Mouse (Mus musculus) liver, embryonic 11.5 days (tissue): ENCODE measurements around the gene Myo1f. TPM values are rescaled to one million over a fixed set of nuclear protein-coding genes. Genes with fewer than 3 reads are reported as not detected.

Source experiments
- ATAC-seq: fragments of 200-750 bp; cut with Nextera tagmentation; replicated peaks from 2 replicates; pipeline ENCODE4 v1.8.0; 2017; ENCODE audit warnings: moderate number of reproducible peaks, mild to moderate bottlenecking, moderate TSS enrichment, moderate library complexity; ENCODE audit not compliant: low FRiP score
- DNase-seq: peaks from one replicate; pipeline ENCODE4 v3.0.0-alpha.2; 2017; ENCODE audit warnings: low spot score
- H3K27ac ChIP-seq: fragments of 300-500 bp; sonication (generic); 2 replicates; pipeline ENCODE4 v1.5.1; 2014; ENCODE audit warnings: mild to moderate bottlenecking, low read depth, low read length, control low read depth
- H3K27me3 ChIP-seq: fragments of 300-500 bp; sonication (generic); replicated peaks from 2 replicates; pipeline ENCODE4 v1.6.1; 2014; ENCODE audit warnings: low read length, mixed read lengths; ENCODE audit not compliant: control insufficient read depth, insufficient read depth
- H3K36me3 ChIP-seq: fragments of 300-500 bp; sonication (generic); 2 replicates; pipeline ENCODE4 v1.6.1; 2014; ENCODE audit warnings: mild to moderate bottlenecking, low read length, moderate library complexity, mixed read lengths; ENCODE audit not compliant: control insufficient read depth, insufficient read depth
- H3K4me1 ChIP-seq: fragments of 300-500 bp; sonication (generic); replicated peaks from 2 replicates; pipeline ENCODE4 v1.6.1; 2014; ENCODE audit warnings: low read length, mixed read lengths; ENCODE audit not compliant: control insufficient read depth, insufficient read depth
- H3K4me2 ChIP-seq: fragments of 300-500 bp; sonication (generic); 2 replicates; pipeline ENCODE4 v1.6.1; 2014; ENCODE audit warnings: mild to moderate bottlenecking, control low read depth, moderate library complexity
- H3K4me3 ChIP-seq: fragments of 300-500 bp; sonication (generic); 2 replicates; pipeline ENCODE4 v1.5.1; 2014; ENCODE audit warnings: low read depth, low read length, control low read depth
- H3K9ac ChIP-seq: fragments of 300-500 bp; sonication (generic); 2 replicates; pipeline ENCODE4 v1.6.1; 2014; ENCODE audit warnings: low read depth, low read length, control low read depth
- H3K9me3 ChIP-seq: fragments of 300-500 bp; sonication (generic); 2 replicates; pipeline ENCODE4 v1.6.1; 2016; ENCODE audit warnings: low read length, inconsistent platforms, mixed read lengths; ENCODE audit not compliant: control insufficient read depth
- WGBS: fragments of 180-500 bp; shearing (Covaris S2); extraction: QIAGEN DNeasy Blood & Tissue Kit; methylation state at CpG from one replicate; pipeline ENCODE4 v1.1.7; 2014; 5-methylcytosine and 5-hydroxymethylcytosine counted together
- polyA plus RNA-seq: library from polyadenylated mRNA; unstranded; fragments of >200 nt; fragmentation: Nextera tagmentation; extraction: Ambion mirVana; gene quantifications from 2 replicates; pipeline ENCODE4 v1.2.1, GENCODE M21; 2014

The Myo1f gene
- polyA plus RNA-seq, 1 experiment from 2014 or later = 8.1 TPM

- Histone ChIP-seq H3K4me2 (no peak overlapping the region), H3K4me3 (no peak overlapping the region), H3K9ac (no peak overlapping the region), H3K36me3 (peaks cover 58% of the 10 kb centered on the region), H3K27ac (no peak overlapping the region), H3K9me3 (no peaks in the 10 kb centered on the region), H3K4me1 (no peaks in the 10 kb centered on the region), H3K27me3 (no peaks in the 10 kb centered on the region)
- peak; percentile 36; the same call in 1 of the 2 replicates for ATAC-seq
- 97% methylated on average over 34 of the region's 34 CpGs for WGBS
- no peak for DNase-seq
Observed at GRCm38 (mm10) chr17:33649781-33650475, 94.4 kb downstream of the Myo1f start.

Other genes starting within 250 kb of the Myo1f start
- 8.1 and 8.2 TPM in 2 replicates for gene Zfp81, start 196.8 kb upstream of the Myo1f start, polyA plus RNA-seq
- gene Zfp101, start 161.1 kb upstream of the Myo1f start, polyA plus RNA-seq = 14.2 and 15.9 TPM in 2 replicates
- gene Actl9, start 122.8 kb upstream of the Myo1f start, polyA plus RNA-seq = not detected in 2 replicates
- gene Adamts10, start 31.5 kb upstream of the Myo1f start, polyA plus RNA-seq = 26.8 and 33.3 TPM in 2 replicates
- gene Zfp414, start 73.4 kb downstream of the Myo1f start, polyA plus RNA-seq = 59.8 and 61.4 TPM in 2 replicates
- 0.82 and 1.6 TPM in 2 replicates for gene Pram1, start 82.3 kb downstream of the Myo1f start, polyA plus RNA-seq
- 410 and 431 TPM in 2 replicates for gene Hnrnpm, start 131.2 kb downstream of the Myo1f start, polyA plus RNA-seq
- gene March2, start 163.0 kb downstream of the Myo1f start, polyA plus RNA-seq = 92.1 and 95.7 TPM in 2 replicates
- gene Rab11b, start 204.8 kb downstream of the Myo1f start, polyA plus RNA-seq = 184 and 199 TPM in 2 replicates
- gene Angptl4, start 226.1 kb downstream of the Myo1f start, polyA plus RNA-seq = 28.1 and 31.9 TPM in 2 replicates